Comparison of ENCODE assay signal across 9 mouse cellular contexts in the genomic region with DNA sequence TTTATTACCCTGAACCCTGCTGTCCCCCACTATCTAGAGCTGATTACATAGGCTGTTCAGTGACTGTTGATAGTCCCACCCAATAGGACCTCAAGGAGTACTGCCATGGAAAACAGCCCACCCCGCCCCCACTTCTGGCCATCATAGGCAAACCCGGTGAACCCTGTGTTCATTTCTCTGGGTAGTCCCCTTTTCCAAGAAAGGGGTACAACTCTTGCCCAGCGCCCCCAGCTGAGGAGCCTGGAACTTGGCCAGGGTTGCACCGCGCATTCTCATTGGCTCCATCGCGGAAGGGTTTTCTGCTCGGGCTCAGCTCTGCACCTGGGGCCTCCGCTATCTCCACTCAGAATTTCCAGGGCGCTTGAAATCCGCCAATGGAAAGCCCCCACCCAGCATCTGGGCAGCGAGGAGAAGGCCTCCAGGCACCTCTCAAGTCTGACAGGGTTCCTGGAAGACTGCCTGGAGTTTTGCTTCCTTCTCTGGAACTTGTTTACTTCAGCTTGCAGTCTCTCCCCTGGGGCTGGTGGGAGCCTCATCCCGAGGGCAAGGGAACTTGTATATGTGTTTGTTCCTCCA. TPM values are rescaled to one million over a fixed set of nuclear protein-coding genes. Genes with fewer than 3 reads are reported as not detected.
DNase-seq lines count a peak whose midpoint lies in the region; ATAC-seq and TF ChIP-seq lines count a peak whose summit lies in the region.
"Had no signal": no experiment of that assay in that cellular context is flagged by ENCODE, and none has a peak within 500 bp of the region (broad histone marks: within the 10 kb centered on the region; RNA-seq: fewer than 3 reads in every experiment).

No protein-coding gene starts in this region.

- no peak overlapping the region for H3K9ac ChIP-seq in hindbrain, embryonic 15.5 days

- H3K36me3 ChIP-seq in kidney, adult 2 months (ENCODE audit: control insufficient read depth, insufficient read depth, low read length): no peaks in the 10 kb centered on the region
- no peaks in the 10 kb centered on the region for H3K36me3 ChIP-seq in hindbrain, embryonic 15.5 days

- TF ChIP-seq POLR2A in kidney, adult 2 months (IDR thresholded peaks at IDR 0.05; ENCODE audit: low read depth, low read length): no peak

- H3K4me3 ChIP-seq in kidney, adult 2 months (ENCODE audit: insufficient read depth, low read depth, low read length): no peak overlapping the region
- H3K4me3 ChIP-seq in hindbrain, embryonic 15.5 days: no peak overlapping the region

- H3K4me1 ChIP-seq in kidney, adult 2 months (ENCODE audit: control insufficient read depth, insufficient read depth, low read length): peaks cover 9% of the 10 kb centered on the region
- H3K4me1 ChIP-seq in hindbrain, embryonic 15.5 days (replicated peaks): peaks cover 23% of the 10 kb centered on the region

- H3K4me2 ChIP-seq in hindbrain, embryonic 15.5 days: no peak overlapping the region

- ATAC-seq in hindbrain, embryonic 15.5 days (ENCODE audit: low FRiP score, low read depth): no peak
- ATAC-seq in activated CD4-positive, CD25-positive, alpha-beta regulatory T cell, adult 4 months: no peak

- no peaks in the 10 kb centered on the region for H3K9me3 ChIP-seq in hindbrain, embryonic 15.5 days

- H3K27me3 ChIP-seq in kidney, adult 2 months (replicated peaks; ENCODE audit: control insufficient read depth, insufficient read depth, low read length): no peaks in the 10 kb centered on the region
- H3K27me3 ChIP-seq in hindbrain, embryonic 15.5 days: no peaks in the 10 kb centered on the region
- H3K27me3 ChIP-seq: Patski had no signal

- DNase-seq in kidney, adult 2 months: peak; percentile 69
- DNase-seq in kidney, adult 18-20 months: no peak
- peak; percentile 71 for DNase-seq in fibroblast of lung, adult 2 months (ENCODE audit: low read depth)
- DNase-seq in lung, adult 18-20 months: peak; percentile 56 to 70
- DNase-seq in spleen, adult 18-20 months: no peak
- no peak for DNase-seq in retina, postnatal 1 day

- peak overlapping the region; percentile 89 for H3K27ac ChIP-seq in kidney, adult 2 months (ENCODE audit: insufficient read depth, low read depth, low read length)
- peak overlapping the region; percentile 52 for H3K27ac ChIP-seq in hindbrain, embryonic 15.5 days (replicated peaks)

- TF ChIP-seq CTCF in kidney, adult 2 months (conservative IDR thresholded peaks at IDR 0.05; ENCODE audit: insufficient read depth, insufficient read length, low read depth, low read length): no peak

- 57% methylated on average over 13 of the region's 13 CpGs for WGBS in kidney, adult 2 months
- 43% methylated on average over 13 of the region's 13 CpGs for WGBS in hindbrain, embryonic 15.5 days

RNA-seq across cellular contexts. Expression of gene Tex44, which starts 21.6 kb away (rescaled TPM):
- polyA plus RNA-seq in kidney, adult 2 months (2012; rRNA removed): not detected in 2 replicates
- not detected in 2 replicates for polyA plus RNA-seq in hindbrain, embryonic 15.5 days (2015; fragmentation: Nextera tagmentation; extraction: Ambion mirVana)
- not detected for polyA plus RNA-seq in activated CD4-positive, CD25-positive, alpha-beta regulatory T cell, adult 4 months (2017; shearing (Covaris generic))
- polyA plus RNA-seq: Patski had no signal

RNA-seq across cellular contexts. Expression of gene Nmur1, which starts 21.7 kb away (rescaled TPM):
- 0.19 and 0.23 TPM in 2 replicates for polyA plus RNA-seq in kidney, adult 2 months (2012; rRNA removed)
- 0.19 and 0.25 TPM in 2 replicates for polyA plus RNA-seq in hindbrain, embryonic 15.5 days (2015; fragmentation: Nextera tagmentation; extraction: Ambion mirVana)
- 1 to 10 TPM in 1 of 2 experiments, under 1 TPM in 1; 0.38 to 3.9 TPM for polyA plus RNA-seq in activated CD4-positive, CD25-positive, alpha-beta regulatory T cell, adult 4 months (2017; shearing (Covaris generic))
- polyA plus RNA-seq: Patski had no signal

Comparison
In these comparisons a context has a peak if more than half of its experiments do, and no peak if none do; other contexts are left out.
1. DNase-seq: peak in kidney, adult 2 months (single experiment), fibroblast of lung, adult 2 months (single experiment) and lung, adult 18-20 months (2 of 2); none in kidney, adult 18-20 months (single experiment), spleen, adult 18-20 months (0 of 2) and retina, postnatal 1 day (single experiment).